Mouse (Mus musculus) brain, adult 2 months (tissue): ENCODE results near the gene Adap2.
A peak's percentile ranks its signal among the peaks of the same experiment; 100 is the strongest.
"Not testable (repeated sequence)": the region's sequence is repeated elsewhere in the genome, so short reads cannot be mapped to it uniquely, and the experiment has no call there.

ENCODE experiments used
- DNase-seq: peaks from one replicate; pipeline ENCODE4 v3.0.0; 2011; ENCODE audit warnings: low read depth, low spot score

The Adap2 gene

DNA sequence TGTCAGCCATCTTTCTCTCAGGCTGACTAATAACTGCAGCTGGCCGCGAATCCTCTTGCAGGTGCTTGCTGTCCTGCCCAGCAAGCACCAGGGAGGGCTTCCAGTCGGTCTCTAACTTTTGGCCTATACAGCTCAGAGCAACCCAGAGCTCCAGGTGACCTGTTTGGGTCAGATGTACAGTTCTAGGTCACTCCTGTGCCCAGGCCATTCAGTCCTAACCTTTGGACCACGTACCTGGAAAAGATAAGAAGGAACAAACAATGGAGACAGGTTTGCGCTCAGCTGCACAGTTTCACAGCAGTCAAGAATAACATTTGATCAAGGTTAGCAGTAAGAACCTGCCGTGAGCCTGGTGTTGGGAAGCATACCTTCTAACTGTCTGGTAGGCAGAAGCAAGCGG, 5.1 kb downstream of the Adap2 start:
- no peak for DNase-seq

DNA sequence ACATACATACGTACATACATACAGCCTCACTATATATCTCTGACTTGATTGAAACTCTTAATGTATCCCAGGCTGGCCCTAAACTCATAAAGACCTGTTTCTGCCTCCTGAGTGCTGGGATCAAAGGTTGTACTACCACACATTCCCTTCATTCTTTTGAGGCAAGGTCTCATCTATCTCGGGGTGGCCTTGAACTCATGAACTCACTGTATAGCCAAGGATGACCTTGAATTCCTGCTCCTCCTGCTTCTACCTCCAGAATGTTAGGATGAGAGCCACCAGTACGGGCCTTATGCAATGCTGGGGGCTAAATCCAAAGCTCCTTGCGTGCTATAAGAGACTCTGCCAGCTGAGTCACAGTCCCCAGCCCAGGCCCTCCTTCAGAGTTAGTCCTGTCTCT, 7.1 kb downstream of the Adap2 start:
- no peak for DNase-seq

DNA sequence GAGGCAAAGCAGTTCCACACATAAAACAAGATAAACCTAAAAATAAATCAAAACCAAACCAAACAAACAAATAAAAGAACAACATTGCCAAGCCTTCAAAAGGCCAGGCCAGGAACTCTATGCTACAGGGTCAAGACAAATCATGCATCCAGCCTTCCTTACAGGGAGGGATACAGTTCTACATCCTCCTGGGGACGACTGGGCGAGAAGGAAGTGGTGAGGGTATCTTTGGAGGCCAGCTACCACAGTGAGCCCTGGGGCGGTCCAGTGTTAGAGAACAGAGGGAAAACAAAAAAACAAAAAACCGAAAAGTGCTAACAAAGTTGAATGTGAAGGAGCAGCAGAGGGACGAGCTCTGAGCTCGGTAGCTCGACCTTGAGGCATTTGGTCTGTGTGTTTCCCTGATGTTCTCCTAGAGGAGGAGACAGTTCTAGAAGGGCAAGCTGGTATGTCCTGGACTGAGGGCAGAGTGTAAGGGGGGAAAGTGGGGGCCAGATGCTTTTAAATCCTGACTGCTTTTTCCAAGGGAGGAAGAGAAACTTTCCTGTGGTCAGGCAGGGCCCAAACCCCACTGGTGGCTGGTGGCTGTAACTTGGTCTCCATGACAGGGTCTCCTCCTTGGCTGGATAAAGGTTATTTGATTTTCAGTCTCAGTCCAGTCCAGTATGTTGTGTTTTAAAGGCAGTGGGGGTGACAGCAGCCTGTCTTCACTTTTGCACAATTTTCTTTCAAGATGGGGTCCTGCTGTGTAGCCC, 9.6 kb downstream of the Adap2 start:
- no peak for DNase-seq

DNA sequence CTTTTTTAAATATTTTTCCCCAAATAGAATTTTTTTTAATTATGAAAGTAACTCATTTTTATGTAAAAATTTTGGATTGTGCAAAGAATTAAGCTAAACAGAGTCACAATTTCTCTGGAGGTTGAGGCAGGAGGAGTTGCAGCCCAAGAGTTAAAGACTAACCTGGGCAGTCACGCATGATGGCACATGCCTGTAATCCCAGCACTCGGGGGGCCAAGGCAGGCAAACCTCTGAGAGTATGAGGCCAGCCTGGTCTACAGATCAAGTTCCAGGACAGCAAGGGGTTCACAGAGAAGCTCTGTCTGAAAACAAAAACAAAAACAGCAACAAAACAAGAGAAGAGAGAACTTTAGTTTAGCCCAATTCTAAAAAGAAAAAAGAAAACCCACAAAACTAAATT, 10.3 kb downstream of the Adap2 start:
- DNase-seq, result no peak

DNA sequence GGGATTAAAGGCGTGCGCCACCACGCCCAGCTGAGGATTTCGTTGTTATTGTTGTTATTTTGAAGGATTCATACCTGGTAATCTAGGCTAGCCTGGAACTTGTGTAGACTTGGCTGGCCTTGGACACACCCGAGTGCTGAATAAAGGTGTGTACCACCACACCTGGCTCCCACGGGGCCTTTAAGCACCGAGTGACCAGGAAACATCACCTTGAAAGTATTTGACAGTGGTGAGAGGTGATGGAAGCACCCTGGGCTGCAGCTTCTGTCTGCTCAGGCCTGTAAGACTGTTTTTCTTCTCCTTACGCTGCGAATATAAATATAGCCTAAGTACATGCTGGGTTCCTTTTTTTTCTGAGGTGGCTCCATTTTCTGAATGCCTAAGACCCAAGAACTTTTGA, 14.2 kb downstream of the Adap2 start:
- DNase-seq, result no peak

DNA sequence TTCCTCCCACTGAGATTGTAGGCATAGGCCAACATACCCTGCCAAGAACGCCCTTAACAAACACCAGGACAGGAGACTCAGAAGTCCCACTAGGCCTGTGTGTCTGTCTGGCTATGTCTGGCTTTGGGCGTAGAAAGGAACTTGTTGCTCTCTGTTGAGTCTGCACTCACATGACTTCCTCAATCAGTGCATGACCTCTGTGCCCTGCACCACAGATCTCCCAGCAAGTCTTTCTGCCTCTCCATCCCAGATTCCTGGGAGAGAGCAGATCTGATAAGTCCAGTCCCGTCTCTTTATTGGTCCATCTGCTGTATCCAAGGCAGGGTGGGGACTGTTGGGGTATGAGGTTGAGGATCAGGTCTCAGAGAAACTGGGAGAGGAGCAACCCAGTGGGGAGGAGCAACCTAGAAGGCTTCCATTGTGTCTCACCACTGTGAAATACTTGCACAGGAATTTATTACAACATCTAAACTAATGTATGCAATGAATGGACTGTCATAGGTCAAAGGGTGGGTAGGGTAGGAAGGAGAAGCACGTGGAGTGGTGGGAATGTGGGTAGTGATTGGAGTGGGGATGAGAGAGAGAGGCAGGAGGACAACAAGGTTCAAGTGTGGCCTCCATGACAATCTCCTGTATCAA, 14.8 kb downstream of the Adap2 start:
- DNase-seq, result peak; percentile 45

DNA sequence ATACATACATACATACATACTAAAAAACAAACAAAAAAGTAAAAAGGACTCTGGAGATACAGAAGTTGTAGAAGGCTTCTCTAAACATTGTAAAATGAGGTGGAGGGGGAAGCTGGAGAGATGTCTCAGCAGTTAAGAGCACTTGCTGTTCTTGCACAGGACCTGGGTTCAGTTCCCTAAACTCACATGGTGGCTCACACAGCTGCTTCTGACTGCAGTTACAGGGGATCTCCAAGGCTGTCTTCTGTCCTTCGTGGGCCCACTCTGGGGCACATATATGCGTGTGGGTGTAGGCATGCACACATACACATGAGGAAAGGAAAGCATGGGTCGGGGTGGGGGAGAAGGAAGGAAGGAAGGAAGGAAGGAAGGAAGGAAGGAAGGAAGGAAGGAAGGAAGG, 15.7 kb downstream of the Adap2 start:
- DNase-seq, result peak; percentile 25

DNA sequence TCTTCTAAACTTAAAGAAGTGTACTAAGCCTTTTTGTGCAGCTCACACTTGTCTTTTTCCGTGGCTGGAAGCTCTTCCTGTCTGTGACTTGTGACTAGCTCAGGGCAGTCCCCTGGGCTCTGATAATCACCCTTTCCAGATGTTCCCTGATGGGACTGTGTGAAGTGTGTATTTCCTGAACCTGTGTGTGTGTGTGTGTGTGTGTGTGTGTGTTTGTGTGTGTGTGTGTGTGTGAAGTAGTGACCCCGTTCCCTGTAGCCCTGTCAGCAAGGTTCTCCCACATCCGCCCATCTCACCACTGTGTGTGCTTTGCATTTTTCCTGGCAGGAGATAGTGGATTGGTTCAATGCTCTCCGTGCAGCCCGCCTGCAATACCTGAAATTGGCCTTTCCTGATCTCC, 16.4 kb downstream of the Adap2 start:
- DNase-seq, result no peak

DNA sequence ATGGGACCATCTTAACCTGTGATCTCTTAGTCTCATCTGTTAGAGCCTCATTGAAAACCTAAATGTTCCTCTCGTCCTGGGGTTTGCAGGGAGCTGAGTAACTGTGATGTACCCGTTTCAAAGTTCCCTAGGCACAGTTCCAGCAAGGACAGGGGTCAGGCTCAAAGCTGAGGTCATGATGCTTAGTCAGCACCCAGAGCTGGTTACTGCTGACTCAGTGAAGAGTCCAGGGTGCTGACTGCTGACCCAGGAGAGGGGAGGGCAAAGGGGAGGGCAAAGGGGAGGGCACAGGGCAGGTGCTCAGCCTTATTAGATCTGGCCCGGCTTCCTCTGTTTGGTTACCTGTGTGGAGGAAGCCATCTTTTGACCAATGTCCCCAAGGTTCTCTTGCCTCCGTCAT, 18.0 kb downstream of the Adap2 start:
- DNase-seq, result peak; percentile 45

DNA sequence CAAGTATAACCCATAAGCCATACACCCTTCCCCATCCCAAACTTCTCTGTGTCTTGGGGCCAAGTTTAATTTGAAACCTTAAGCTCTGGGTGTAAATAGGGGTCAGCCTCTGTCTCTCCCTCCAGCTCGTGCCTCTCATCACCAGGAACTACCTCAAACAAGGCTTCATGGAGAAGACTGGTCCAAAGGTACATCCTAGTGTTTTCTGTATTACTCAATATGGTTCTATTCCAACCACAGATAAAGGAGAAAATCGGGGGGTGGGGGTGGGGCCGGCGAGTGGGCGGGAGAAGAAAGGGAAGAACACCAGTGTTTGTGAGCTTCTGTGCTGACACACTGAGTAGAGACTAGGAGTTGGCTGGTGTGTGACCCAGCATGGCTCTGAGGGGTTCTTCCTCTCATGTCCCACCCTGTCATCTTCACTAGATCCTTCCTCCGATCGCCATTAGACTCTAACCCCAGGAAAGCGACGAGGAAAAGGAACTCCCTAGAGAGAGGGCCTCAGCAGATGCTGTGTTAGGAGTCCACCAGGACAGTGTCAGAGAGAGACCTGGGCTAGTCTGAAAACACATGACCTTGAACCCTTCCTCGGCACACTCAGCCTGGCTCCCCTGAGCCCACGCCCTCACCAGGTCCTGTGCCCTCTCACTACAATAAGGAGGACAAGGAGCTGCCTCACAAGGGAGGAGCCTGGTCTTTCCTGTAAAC, 20.2 kb downstream of the Adap2 start:
- no peak for DNase-seq

DNA sequence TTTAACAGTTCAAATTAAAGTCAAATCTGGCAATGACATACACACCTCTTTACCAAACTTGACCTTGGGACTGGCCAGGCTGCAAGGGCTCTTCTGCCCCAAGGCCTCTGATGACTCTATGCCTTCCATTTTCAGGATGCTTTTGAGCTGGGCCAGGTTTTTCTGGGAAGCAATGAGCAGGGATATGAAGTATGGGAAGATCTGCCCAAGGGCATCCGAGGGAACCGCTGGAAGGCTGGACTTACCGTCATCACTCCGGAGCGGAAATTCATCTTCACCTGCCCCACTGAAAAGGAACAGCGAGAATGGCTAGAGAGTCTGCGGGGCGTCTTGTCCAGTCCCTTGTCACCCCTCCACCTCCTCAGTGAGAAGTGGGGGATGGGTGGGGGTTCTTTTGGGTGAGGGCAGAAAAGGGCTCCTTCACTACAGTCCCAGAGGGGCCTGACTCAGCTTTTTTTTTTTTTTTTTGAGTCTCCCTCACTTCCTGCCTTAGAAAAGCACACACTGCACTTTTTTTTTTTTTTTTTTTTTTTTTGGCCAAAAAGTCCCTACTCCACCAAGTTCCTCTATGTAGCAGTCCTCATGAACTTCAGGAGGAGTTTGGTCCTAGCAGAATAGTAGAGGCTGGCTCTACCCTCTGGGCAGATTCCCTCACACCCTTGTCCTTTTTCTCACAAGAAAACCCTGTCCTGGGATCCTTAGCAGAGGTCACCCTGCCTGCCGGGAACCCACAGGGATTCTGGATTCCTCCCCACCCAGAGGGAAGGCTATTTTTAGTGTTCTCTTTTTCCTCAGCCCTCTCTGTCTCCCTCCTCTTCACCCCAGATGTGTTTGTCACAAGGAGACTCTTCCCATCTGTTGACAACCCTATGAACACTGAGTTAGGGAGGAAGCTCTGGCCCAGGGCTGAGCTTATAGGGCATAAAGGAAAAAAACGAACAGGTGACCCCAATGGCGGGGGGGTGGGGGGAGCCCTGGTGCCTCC, 23.3 kb downstream of the Adap2 start:
- DNase-seq, result peak; percentile 33

DNA sequence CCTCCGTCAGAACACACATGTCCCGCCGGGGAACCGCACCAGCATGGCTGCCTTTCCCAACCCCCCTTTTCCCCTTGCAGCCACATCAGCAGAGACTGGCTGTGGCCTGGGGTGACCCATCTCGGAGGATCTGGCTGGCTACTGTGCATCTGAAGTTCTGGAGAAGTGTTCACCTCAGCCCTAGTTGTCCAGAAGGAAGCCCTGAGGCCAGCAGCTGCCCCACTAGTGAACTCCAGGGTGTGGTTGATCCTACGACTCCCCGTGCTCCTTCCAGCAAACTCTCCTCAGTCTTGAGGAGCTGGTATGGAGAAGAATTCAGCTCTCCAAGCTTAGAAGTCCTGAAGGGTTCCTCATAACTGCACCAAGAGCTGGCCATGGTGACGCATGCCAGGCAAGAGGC, 24.4 kb downstream of the Adap2 start:
- no peak for DNase-seq

DNA sequence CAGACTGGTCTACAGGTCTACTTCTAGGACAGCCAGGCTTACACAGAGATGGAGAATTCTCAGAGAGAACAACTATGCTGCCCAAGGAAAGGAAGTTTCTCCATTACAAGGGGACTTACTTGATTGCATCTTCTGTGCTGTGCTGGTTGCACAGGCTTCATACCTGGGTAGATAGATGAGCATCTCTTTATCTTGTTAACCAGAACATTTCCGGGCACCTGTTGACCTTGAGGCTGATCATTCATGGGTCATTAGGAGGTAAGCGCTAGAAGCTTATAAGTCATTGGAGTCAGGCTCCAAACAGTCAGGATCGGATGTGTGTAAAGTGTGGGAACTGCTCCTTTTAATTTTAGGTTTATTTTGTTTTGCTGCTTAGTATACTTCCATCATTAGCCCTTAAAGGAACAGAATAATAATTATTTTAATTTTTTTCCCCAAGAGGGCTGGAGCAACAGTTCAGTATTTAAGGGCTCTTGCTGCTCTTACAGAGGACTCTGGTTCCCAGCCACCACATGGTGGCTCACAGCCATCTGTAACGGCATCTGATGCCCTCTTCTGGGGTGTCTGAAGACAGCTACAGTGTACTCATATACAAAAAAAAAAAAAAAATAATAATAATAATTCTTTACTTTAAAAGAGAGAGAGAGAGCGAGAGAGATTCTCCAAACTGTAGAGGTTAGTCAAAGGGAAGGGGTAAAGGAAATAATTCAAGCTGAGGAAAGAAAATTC, 27.3 kb downstream of the Adap2 start:
- no peak for DNase-seq

DNA sequence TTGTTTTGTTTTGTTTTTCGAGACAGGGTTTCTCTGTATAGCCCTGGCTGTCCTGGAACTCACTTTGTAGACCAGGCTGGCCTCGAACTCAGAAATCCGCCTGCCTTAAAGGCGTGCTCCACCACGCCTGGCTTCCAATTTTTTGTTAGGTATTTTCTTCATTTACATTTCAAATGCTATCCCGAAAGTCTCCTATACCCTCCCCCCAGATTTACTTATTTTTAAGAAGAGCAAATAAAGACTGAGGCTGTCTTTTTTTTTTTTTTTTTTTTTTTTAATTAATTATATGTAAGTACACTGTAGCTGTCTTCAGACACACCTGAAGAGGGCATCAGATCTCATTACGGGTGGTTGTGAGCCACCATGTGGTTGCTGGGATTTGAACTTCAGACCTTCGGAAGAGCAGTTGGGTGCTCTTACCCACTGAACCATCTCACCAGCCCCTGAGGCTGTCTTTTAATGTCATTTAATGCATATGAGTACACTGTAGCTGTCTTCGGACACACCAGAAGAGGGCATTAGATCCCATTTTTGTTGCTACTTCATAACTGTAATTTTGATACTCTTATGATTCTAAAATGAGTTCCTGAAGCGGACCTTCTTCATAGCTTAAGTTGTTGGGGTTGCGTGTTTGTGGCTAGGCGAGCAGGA, 29.3 kb downstream of the Adap2 start:
- not testable (repeated sequence) for DNase-seq

DNA sequence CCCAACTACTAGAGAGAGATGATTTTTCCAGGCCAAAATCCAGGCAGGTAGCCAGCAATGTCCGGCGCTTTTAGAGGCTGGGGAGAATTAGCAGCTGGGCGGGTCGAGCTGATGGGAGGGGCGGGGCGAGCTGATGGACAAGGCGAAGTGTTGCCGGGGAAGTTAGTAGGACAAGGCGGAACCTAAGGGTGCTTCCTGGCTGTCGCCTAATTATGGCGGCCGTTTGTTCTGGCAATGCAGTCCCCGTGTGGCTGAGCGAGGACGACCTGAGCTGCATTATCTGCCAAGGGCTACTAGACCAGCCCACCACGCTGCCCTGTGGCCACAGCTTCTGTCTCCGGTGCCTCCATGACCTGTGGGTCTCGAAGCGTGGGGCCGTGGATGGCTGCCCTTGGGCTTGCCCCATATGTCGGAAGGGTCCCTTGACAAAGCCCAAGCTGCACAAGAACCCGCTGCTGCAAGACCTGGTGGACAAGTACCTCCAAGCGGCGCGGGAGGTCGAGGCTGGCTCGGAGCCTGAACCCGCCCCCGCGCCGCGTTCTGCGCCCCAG, 29.9 kb downstream of the Adap2 start, which contains the start of gene Rnf135:
Gene Rnf135, plus strand, starts transcription at position 147 of the 551 bp plus-strand sequence.
- DNase-seq, result peak; percentile 94

DNA sequence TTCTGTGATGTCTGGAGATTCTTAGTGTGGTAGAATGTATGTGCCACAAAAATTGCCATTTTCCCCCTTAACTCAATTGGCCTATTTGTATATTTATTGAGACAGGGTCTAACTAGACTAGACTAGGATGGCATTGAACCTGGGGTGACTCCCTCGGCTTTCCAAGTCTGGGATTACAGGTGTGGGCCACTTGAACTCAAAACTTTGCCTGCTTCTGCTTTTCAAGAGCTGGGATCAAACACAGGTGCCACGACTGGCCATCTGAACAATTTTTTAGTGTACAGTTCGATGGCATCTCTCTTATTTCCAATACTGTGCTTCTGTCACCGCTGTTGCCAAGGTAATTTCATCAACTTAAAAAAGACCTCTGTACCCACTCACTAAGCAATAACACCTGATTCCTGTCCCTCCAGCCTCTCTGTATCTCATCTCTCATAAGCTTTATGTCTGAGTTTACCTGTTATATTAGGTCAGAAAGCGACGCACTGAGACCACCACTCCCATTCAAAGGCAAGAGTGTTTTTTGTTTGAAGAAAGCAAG, 30.7 kb downstream of the Adap2 start:
- no peak for DNase-seq

DNA sequence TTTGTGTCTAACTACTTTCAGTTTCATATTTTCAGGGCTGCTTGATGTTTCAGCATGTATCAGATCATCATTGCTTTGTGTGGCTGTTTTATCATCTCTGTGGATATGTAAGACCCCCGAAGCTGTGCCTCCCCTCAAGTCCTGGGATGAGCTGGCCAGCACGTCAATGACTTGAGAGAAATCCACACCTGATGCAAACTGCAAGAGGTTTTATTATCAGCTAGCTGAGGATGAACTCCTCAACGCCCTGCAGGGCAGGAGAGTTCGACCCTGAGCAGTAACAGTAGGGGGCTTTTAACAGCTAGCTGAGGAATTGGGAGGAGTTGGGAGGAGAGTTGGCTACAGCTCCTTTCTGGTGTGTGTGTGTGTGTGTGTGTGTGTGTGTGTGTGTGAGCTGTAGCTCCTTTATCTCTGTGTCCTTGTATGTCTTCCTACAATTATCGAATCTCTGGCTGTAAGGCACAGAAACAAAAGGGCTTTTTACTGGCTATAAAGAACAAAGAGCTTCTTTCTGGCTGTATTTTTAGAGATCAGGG, 31.6 kb downstream of the Adap2 start:
- DNase-seq, result not testable (repeated sequence)

DNA sequence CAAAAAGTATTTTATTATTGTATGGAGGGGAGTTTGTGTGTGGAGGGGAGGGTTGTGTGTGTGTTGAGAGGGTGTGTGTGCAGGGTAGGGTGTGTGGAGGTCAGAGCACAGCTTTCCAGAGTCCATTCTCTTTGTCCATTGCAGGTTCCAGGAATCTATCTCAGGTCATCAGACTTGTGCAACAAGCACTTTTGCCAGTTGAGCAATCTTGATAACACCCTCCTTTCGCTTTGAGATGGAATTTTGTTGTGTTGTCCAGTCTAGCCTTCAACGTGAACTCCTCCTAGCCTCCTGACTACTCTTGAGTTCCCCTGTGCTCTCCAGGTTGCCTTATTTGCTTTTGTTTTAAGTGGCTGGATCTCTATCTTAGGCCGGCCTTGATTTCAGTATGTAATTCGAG, 36.4 kb downstream of the Adap2 start:
- DNase-seq, result no peak

DNA sequence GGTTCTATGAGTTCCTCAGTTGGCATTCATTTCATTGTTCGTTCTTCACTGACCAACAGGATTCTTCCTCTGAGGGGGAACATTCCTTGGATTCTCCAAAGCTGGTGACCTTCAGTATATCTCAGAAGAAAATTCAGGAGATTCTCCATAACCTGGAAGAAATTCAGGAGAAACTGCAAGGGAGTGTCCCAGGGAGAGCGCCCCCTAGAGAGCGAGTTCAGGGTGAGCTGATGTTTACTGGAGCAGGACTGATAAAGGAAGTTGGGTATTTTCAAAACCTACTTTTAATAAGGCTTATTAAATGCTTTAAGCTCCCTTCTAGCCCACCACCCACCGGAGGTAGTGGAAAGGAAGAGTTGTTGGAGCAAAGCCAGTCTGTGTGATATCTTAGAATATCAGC, 39.9 kb downstream of the Adap2 start:
- no peak for DNase-seq

DNA sequence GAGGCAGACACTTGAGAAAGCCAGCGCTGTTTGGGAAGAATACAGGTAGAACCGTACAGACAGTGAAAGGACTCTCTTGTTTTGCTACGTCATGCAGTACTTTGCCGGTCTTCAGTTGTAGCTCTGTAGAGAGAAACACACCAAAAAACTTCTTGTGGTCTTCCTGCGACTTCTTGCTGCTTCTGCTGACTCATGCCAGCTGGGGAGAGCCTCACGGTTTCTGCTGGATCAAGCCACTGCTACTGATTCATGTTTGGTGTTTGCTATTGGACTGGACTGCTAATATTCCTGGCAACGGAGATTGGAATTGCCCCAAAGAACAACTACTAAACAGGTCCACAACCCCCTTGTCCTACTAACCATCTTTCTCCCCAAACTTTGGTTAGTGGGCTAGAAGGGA, 42.4 kb downstream of the Adap2 start:
- DNase-seq, result no peak
